Mouse (Mus musculus) central nervous system, embryonic 18 days (tissue): ENCODE data around the gene Gm28168. TPM values are rescaled to one million over a fixed set of nuclear protein-coding genes. Genes with fewer than 3 reads are reported as not detected.

ENCODE experiments used
- polyA plus RNA-seq: library from polyadenylated mRNA; depleted of rRNA; stranded (reverse); fragments of >200 nt; gene quantifications from 2 replicates; pipeline ENCODE4 v1.2.3, GENCODE M21; 2012; rRNA removed

Gene Gm28168
- not detected in 2 replicates for polyA plus RNA-seq

DNA sequence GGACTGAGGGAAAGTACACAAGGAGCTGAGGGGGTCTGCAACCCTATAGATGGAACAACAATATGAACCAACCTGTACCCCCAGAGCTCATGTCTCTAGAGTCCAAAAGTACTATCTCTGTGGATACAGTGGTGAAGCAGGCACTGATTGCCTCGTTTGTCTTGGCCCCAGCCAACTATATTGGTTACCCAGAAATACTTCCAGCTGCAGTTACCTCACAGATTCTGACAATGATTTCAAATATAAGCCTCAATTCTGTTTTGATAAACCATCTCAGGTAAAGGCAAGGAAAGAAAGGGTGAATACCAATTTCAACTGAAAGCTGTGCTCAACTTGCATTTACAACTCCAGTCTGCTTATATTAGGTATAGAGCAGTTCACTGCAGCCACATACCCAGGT lies at the start of gene Gm28168:
Gm28168 (plus strand) TSS at position 301 of the 400 bp plus-strand sequence.

DNA sequence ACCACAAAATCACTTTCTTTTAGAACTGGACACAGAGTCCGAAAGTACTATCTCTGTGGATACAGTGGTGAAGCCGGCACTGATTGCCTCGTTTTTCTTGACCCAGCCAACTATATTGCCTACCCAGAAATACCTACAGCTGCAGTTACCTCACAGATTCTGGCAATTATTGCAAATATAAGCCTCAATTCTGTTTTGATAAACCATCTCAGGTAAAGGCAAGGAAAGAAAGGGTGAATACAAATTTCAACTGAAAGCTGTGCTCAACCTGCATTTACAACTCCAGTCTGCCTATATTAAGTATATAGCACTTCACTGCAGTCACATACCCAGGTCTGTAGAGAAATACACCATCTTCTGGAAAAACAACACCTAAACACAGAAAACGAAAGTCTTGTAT lies 37.8 kb downstream of the Gm28168 start, which contains the start of gene Gm7145:
Gm7145 (plus strand) TSS at position 301 of the 400 bp plus-strand sequence.

Other genes with a start within 250 kb of the Gm28168 start
- gene Gm28363, start 230.9 kb upstream of the Gm28168 start, polyA plus RNA-seq = not detected in 2 replicates
- gene B020011L13Rik, start 146.9 kb upstream of the Gm28168 start, polyA plus RNA-seq = not detected in 2 replicates
- not detected in 2 replicates for gene Gm28360, start 97.9 kb upstream of the Gm28168 start, polyA plus RNA-seq
- not detected in 2 replicates for gene Gm7145, start 37.9 kb downstream of the Gm28168 start, polyA plus RNA-seq
- 0.03 TPM in 1 of 2 replicates, not detected in the other for gene Gm29106, start 248.5 kb downstream of the Gm28168 start, polyA plus RNA-seq